Mouse (Mus musculus) kidney, embryonic 16.5 days (tissue): Measurements from ENCODE around the gene Itgb1bp2. TPM values are rescaled to one million over a fixed set of nuclear protein-coding genes. Genes with fewer than 3 reads are reported as not detected.
A peak's percentile ranks its signal among the peaks of the same experiment; 100 is the strongest.

Experiments
- ATAC-seq: fragments of 200-750 bp; cut with Nextera tagmentation; 2 replicates; pipeline ENCODE4 v1.8.0; 2017; ENCODE audit warnings: moderate TSS enrichment; ENCODE audit not compliant: low FRiP score, low TSS enrichment
- H3K27ac ChIP-seq: fragments of 300-500 bp; sonication (generic); 2 replicates; pipeline ENCODE4 v1.5.1; 2014; ENCODE audit warnings: low read length
- H3K27me3 ChIP-seq: fragments of 300-500 bp; sonication (generic); 2 replicates; pipeline ENCODE4 v1.6.1; 2014; ENCODE audit warnings: low read length, control low read depth, mixed read lengths; ENCODE audit not compliant: insufficient read depth
- H3K36me3 ChIP-seq: fragments of 300-500 bp; sonication (generic); 2 replicates; pipeline ENCODE4 v1.6.1; 2014; ENCODE audit warnings: low read length, control low read depth, mixed read lengths; ENCODE audit not compliant: insufficient read depth
- H3K4me1 ChIP-seq: fragments of 300-500 bp; sonication (generic); 2 replicates; pipeline ENCODE4 v1.6.1; 2014; ENCODE audit warnings: low read length, control low read depth, mixed read lengths; ENCODE audit not compliant: insufficient read depth
- H3K4me2 ChIP-seq: fragments of 300-500 bp; sonication (generic); replicated peaks from 2 replicates; pipeline ENCODE4 v1.6.1; 2014; ENCODE audit warnings: low read depth, low read length
- H3K4me3 ChIP-seq: fragments of 300-500 bp; sonication (generic); 2 replicates; pipeline ENCODE4 v1.5.1; 2014; ENCODE audit warnings: mild to moderate bottlenecking, low read length
- H3K9ac ChIP-seq: fragments of 300-500 bp; sonication (generic); replicated peaks from 2 replicates; pipeline ENCODE4 v1.6.1; 2014; ENCODE audit warnings: low read length
- H3K9me3 ChIP-seq: fragments of 300-500 bp; sonication (generic); 2 replicates; pipeline ENCODE4 v1.6.1; 2016; ENCODE audit warnings: low read length, control low read depth
- WGBS: fragments of 180-500 bp; shearing (Covaris S2); extraction: QIAGEN DNeasy Blood & Tissue Kit; methylation state at CpG from one replicate; pipeline ENCODE4 v1.1.7; 2014; 5-methylcytosine and 5-hydroxymethylcytosine counted together
- polyA plus RNA-seq: library from polyadenylated mRNA; unstranded; fragments of >200 nt; fragmentation: Nextera tagmentation; extraction: Ambion mirVana; gene quantifications from 2 replicates; pipeline ENCODE4 v1.2.1, GENCODE M21; 2015

Itgb1bp2 gene
- polyA plus RNA-seq = 4.0 and 4.8 TPM in 2 replicates

GRCm38 (mm10) chrX:101448886-101449475, at the start of gene Itgb1bp2:
Itgb1bp2 (plus strand) TSS chrX:101449088.
- H3K27ac ChIP-seq = no peak within 1 kb of the TSS
- ATAC-seq = no peak
- H3K4me1 ChIP-seq = no peaks in the 10 kb centered on the region
- H3K27me3 ChIP-seq = no peaks in the 10 kb centered on the region; the same call in 1 of the 2 replicates
- no peak within 1 kb of the TSS for H3K9ac ChIP-seq
- no peaks in the 10 kb centered on the region for H3K9me3 ChIP-seq
- H3K4me2 ChIP-seq = no peak within 1 kb of the TSS
- 75% methylated on average over 4 of the region's 4 CpGs for WGBS
- peaks cover 44% of the 10 kb centered on the region for H3K36me3 ChIP-seq
- H3K4me3 ChIP-seq = no peak within 1 kb of the TSS

- WGBS = 25% methylated on average over 35 of the region's 36 CpGs
- H3K27ac ChIP-seq = peak overlapping the region; percentile 31
- H3K9me3 ChIP-seq = no peaks in the 10 kb centered on the region
- H3K4me2 ChIP-seq = peak overlapping the region; percentile 59
- peak overlapping the region; percentile 69 for H3K9ac ChIP-seq
- H3K4me1 ChIP-seq = peaks cover 12% of the 10 kb centered on the region
- H3K36me3 ChIP-seq = 0 out of 2 replicates have a peak, but pooled peaks cover under 1% of the 10 kb centered on the region
- H3K4me3 ChIP-seq = peak overlapping the region; percentile 60
- H3K27me3 ChIP-seq = peaks cover 7% of the 10 kb centered on the region; the same call in 1 of the 2 replicates
- 0 out of 2 replicates have a peak, but pooled peaks have one; percentile 18 for ATAC-seq
These were observed 29.8 kb upstream of the Itgb1bp2 start for GRCm38 (mm10) chrX:101418946-101419724.

GRCm38 (mm10) chrX:101419725-101420699, 28.9 kb upstream of the Itgb1bp2 start:
- peak overlapping the region; percentile 66 for H3K4me2 ChIP-seq
- H3K36me3 ChIP-seq = no peaks in the 10 kb centered on the region
- 15% methylated on average over 49 of the region's 54 CpGs for WGBS
- peak overlapping the region; percentile 69 for H3K9ac ChIP-seq
- peak; percentile 95 for ATAC-seq
- H3K4me3 ChIP-seq = peak overlapping the region; percentile 60
- H3K27ac ChIP-seq = peak overlapping the region; percentile 31
- H3K9me3 ChIP-seq = no peaks in the 10 kb centered on the region
- peaks cover 7% of the 10 kb centered on the region; the same call in 1 of the 2 replicates for H3K27me3 ChIP-seq
- peaks cover 12% of the 10 kb centered on the region for H3K4me1 ChIP-seq

DNA sequence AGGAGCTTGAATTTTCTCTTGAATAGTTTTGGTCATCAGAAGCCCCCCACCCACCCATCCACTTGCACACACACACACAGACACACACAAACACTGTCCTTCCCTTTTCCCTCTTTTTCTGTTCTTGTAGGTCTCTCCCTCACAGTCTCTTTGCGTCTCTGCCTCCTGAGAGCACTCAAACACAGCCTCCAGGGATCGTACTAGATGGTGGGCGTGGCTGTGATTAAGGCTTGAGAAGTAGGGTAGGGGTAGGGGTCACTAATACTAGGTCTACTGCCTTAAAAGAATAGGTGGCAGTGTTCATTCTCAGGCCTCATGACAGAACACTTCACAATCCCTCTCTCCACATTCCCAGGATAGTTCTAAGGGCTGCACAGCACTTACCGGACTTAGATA, 28.2 kb upstream of the Itgb1bp2 start, which contains the start of gene Zmym3:
TSS of gene Zmym3 (minus strand) at position 150 of the 396 bp plus-strand sequence.
- Histone ChIP-seq H3K9ac (peak within 1 kb of the TSS; percentile 65), H3K4me3 (peak within 1 kb of the TSS; percentile 60), H3K4me2 (peak within 1 kb of the TSS; percentile 66), H3K36me3 (no peaks in the 10 kb centered on the region), H3K4me1 (peaks cover 12% of the 10 kb centered on the region), H3K27ac (peak within 1 kb of the TSS; percentile 31), H3K9me3 (no peaks in the 10 kb centered on the region), H3K27me3 (peaks cover 7% of the 10 kb centered on the region; the same call in 1 of the 2 replicates)
- no peak for ATAC-seq
- WGBS = 32% methylated on average over 4 of the region's 4 CpGs

DNA sequence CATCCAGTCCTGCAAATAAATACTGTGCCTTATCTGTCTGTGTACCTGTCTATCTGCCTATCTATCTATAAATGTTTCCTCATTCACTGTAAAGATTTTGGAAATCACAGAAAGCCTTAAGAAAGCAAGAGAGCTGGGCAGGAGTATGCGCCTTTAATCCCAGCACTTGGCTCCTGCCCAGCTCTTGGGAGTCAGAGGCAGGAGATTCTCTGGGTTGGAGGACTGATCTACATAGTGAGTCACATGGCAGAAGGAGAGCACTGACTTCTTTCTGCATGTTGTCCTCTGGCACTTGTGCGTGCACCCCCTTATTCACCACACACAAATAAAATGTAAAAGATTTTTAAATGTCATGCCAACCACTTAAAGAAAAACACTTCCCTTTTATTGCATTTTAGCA, 25.4 kb upstream of the Itgb1bp2 start:
- no peaks in the 10 kb centered on the region for H3K36me3 ChIP-seq
- no peak overlapping the region for H3K27ac ChIP-seq
- no peaks in the 10 kb centered on the region for H3K9me3 ChIP-seq
- no peak overlapping the region for H3K4me2 ChIP-seq
- peaks cover 7% of the 10 kb centered on the region; the same call in 1 of the 2 replicates for H3K27me3 ChIP-seq
- H3K4me3 ChIP-seq = no peak overlapping the region
- peaks cover 5% of the 10 kb centered on the region for H3K4me1 ChIP-seq
- H3K9ac ChIP-seq = no peak overlapping the region
- 79% methylated on average over 2 of the region's 2 CpGs for WGBS
- no peak for ATAC-seq

GRCm38 (mm10) chrX:101427774-101428173, 21.1 kb upstream of the Itgb1bp2 start:
- no peak overlapping the region for H3K9ac ChIP-seq
- H3K9me3 ChIP-seq = no peaks in the 10 kb centered on the region
- no peak overlapping the region for H3K27ac ChIP-seq
- 0 out of 2 replicates have a peak, but pooled peaks cover 7% of the 10 kb centered on the region for H3K36me3 ChIP-seq
- no peak overlapping the region for H3K4me3 ChIP-seq
- ATAC-seq = no peak
- H3K4me2 ChIP-seq = no peak overlapping the region
- peaks cover 4% of the 10 kb centered on the region; the same call in 1 of the 2 replicates for H3K27me3 ChIP-seq
- 4% methylated on average over 1 of the region's 1 CpGs for WGBS
- H3K4me1 ChIP-seq = 0 out of 2 replicates have a peak, but pooled peaks cover 9% of the 10 kb centered on the region

GRCm38 (mm10) chrX:101428785-101429141, 20.1 kb upstream of the Itgb1bp2 start:
- 0 out of 2 replicates have a peak, but pooled peaks cover 9% of the 10 kb centered on the region for H3K4me1 ChIP-seq
- peak overlapping the region; percentile 64 for H3K9ac ChIP-seq
- peak overlapping the region; percentile 49 for H3K4me3 ChIP-seq
- 0 out of 2 replicates have a peak, but pooled peaks cover 7% of the 10 kb centered on the region for H3K36me3 ChIP-seq
- H3K27me3 ChIP-seq = no peaks in the 10 kb centered on the region
- H3K4me2 ChIP-seq = peak overlapping the region; percentile 46
- WGBS = 29% methylated on average over 7 of the region's 7 CpGs
- ATAC-seq = no peak
- no peaks in the 10 kb centered on the region for H3K9me3 ChIP-seq
- H3K27ac ChIP-seq = peak overlapping the region; percentile 94

DNA sequence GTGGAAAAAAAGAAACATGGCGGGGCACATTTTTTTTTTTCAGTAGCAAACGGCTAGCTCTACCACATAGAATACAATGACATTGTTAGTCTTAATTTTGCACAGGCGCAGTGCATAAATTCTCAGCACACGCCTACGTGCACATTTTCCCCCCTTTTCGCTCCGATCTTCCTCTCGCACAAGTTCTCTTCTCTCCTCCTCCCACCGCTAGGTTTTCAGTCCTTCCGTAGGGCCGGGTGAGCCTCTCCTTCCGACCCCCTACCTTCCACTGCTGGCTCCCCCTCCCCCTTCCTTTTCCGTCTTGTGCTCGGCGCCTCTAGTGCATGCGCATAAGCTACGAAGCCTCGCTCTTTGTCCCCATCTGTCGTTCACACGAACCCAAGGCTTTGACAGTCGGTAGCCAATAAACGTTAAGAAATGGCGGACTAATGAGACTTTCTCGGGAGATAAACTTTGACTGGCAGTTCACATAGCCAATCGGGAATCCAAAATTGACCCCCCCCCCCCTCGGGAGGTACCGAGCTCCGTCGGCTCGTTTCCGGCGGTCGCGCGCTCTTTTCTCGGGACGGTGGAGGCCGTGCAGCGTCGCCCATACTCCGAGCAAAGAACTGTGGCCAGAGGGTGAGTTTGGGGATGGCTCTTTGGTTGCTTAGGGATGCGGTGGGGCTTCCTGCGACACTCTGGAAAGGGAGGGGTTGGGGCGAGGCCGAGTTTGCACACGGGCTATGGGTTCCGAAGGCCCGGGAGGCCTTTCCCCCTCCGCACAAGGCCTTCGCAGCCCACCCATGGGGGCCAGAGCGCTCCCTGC, 19.5 kb upstream of the Itgb1bp2 start, which contains the start of gene Nono:
TSS of gene Nono (plus strand) at position 177 of the 808 bp plus-strand sequence.
- 30% methylated on average over 51 of the region's 51 CpGs for WGBS

More for the DNA sequence above, 19.5 kb upstream of the Itgb1bp2 start, which contains the start of gene Nono:
- Histone ChIP-seq H3K36me3 (0 out of 2 replicates have a peak, but pooled peaks cover 7% of the 10 kb centered on the region), H3K4me2 (peak within 1 kb of the TSS; percentile 53), H3K27me3 (no peaks in the 10 kb centered on the region), H3K4me1 (0 out of 2 replicates have a peak, but pooled peaks cover 9% of the 10 kb centered on the region), H3K4me3 (peak within 1 kb of the TSS; percentile 49), H3K27ac (peak within 1 kb of the TSS; percentile 94), H3K9me3 (no peaks in the 10 kb centered on the region), H3K9ac (peak within 1 kb of the TSS; percentile 69)
- ATAC-seq = peak; percentile 97
